Mouse (Mus musculus) left cerebral cortex, postnatal 14 days (tissue): ENCODE results near the gene Zfhx2. TPM values are rescaled to one million over a fixed set of nuclear protein-coding genes. Genes with fewer than 3 reads are reported as not detected.
"Not testable (repeated sequence)": the region's sequence is repeated elsewhere in the genome, so short reads cannot be mapped to it uniquely, and the experiment has no call there.

Experiments used
- DNase-seq, 2 experiments: peaks; one replicate each; pipeline ENCODE4 v3.0.0; 2021 to 2022; ENCODE audit warnings: low spot score in 2 of 2, mixed read lengths in 1 of 2
- intact Hi-C: fragments of 180-260 bp; cut with DNase I; formaldehyde crosslinking; loops from one replicate; pipeline ENCODE4 v1.15.1; 2025
- total RNA-seq, 2 experiments: library from RNA; stranded (reverse); gene quantifications; 2 replicates each; pipeline ENCODE4 v1.2.3; 2021

The Zfhx2 gene
- total RNA-seq, 2 experiments from 2014 or later: 37.2 to 37.9 TPM

- DNase-seq: no peak
- intact Hi-C loops: loop anchor here (5.0 kb wide), 1 partner anchor 35 kb away; no protein-coding TSS in a partner anchor
Observed at GRCm38 (mm10) chr14:55061845-55062244, 30.3 kb downstream of the Zfhx2 start.

- intact Hi-C loops: loop anchor here (5.0 kb wide), 1 partner anchor 33 kb away; no protein-coding TSS in a partner anchor
- no peak for DNase-seq
Observed at GRCm38 (mm10) chr14:55059931-55060330, 32.2 kb downstream of the Zfhx2 start.

DNA sequence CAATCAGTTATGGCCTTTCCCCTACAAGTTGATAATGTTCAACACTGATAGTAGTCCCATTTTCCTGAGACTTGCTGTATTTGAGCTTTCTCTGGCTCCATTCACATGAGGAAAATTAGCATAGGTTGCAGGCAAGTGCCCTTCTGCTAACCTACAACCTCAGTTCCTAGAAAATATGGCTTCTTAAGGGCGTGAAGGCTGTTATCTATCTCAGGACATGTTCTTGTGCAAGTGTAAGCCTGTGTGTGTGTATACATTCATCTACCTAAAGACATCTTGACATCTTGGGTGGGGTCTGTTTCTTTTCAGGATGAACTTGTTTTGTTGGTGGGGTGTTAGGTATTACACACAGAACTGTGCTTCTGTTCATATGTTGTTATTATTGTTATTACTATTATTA is 33.1 kb downstream of the Zfhx2 start:
- intact Hi-C loops: no loop called here
- no peak for DNase-seq

- intact Hi-C loops: no loop called here
- peak; percentile 90 to 96 for DNase-seq
Observed at GRCm38 (mm10) chr14:55055167-55055834, 36.8 kb downstream of the Zfhx2 start.

GRCm38 (mm10) chr14:55054191-55054749 is 37.9 kb downstream of the Zfhx2 start:
- peak in 1 of 2 experiments; percentile 69 for DNase-seq
- intact Hi-C loops: no loop called here

GRCm38 (mm10) chr14:55053708-55054190 is 38.4 kb downstream of the Zfhx2 start:
- DNase-seq: peak; percentile 74 to 86
- intact Hi-C loops: no loop called here

- no peak for DNase-seq
- intact Hi-C loops: no loop called here
Observed at GRCm38 (mm10) chr14:55053050-55053449, 39.1 kb downstream of the Zfhx2 start.

- peak; percentile 82 to 84 for DNase-seq
Observed at GRCm38 (mm10) chr14:55052496-55052895, 39.6 kb downstream of the Zfhx2 start.

DNA sequence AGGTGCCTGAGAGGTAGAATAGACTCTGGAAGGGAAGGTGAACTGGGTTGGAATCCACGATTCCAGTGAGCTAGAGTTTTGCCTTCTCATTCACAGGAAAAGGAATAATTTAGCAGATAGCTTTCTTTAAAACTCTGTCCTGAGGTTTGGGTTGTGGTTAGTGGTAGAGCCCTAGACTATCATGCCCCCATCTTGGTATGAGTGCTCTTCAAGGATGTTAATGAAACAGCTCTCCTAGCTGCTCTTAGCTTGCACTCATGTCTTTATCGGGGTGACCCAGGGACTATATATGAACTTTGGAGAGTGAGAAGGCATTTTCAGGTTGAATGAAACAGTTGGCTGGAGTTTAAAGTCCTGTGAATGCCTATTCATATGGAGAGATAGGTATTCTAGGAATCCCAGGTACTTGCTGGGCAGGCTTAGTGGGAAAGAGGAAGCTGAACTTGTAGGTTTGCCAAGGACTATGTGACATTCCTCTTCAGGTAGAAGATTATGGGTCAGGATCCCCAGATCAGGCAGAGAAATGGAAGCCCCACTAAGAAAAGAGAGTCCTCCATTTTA is 44.1 kb downstream of the Zfhx2 start:
- intact Hi-C loops: no loop called here
- DNase-seq: no peak

More at GRCm38 (mm10) chr14:55052496-55052895, 39.6 kb downstream of the Zfhx2 start:
- intact Hi-C loops: no loop called here

GRCm38 (mm10) chr14:55043694-55044093 is 48.4 kb downstream of the Zfhx2 start:
- not testable (repeated sequence) for DNase-seq

GRCm38 (mm10) chr14:55032695-55033225 is 59.4 kb downstream of the Zfhx2 start:
- no peak for DNase-seq
- intact Hi-C loops: no loop called here

More at GRCm38 (mm10) chr14:55043694-55044093, 48.4 kb downstream of the Zfhx2 start:
- intact Hi-C loops: not testable (repeated sequence)

DNA sequence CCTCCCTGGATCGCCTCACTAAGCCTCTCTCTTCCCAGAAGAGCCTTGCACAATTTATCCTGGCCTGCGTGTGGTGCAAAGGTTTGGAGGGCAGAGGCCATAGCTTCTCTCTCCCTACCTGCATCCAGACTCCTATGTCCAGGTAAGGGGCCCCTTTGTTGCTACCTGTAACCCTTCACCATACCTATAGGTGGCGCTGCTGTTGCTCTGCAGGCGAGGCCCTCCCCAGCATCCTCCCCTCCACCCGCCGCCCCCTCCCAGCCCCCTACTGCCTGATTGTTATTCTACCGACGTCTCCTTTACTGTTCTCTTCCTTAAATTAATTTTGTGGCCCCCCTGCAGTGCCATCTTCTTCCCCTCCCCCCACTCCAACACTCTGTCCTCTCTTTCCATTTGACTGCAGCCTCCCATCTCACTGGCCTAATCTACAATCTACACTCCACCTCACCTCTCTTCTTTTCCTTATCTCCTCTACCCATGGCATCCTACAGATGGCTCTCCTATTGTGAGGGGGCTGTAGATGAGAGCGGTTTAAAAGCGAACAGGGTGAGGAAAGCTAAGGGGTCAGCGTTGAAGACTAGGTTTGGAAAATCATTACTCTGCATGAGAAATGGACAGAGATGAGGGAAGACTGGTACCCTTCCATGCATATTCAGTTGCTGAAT is 63.0 kb downstream of the Zfhx2 start:
- no peak for DNase-seq
- intact Hi-C loops: loop anchor here (5.0 kb wide), 1 partner anchor 33 kb away; no protein-coding TSS in a partner anchor

DNA sequence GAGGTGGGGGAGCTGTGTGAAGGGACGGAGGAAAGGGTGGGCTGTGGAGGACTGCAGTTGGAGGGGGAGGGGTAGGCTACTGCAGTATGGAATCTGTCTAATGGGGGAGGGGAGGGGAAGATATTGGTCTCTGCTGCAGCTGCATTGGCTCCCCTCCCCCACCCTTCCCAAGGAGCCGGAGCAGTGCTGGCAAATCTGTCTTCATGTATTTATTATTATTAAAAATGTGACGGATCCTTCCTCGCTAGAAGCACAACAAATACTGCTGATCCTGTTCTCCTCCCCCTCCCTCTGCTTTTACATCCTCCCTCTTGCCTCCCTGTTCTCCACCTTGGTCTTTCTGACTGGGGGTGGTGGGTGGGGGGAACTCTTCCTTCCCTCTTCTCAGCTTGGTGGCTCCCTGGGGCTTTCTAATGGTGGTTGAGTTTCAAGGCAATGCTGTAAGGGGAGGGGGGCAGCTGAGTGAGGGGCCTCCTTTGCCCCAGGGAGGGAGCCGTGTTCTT is 63.7 kb downstream of the Zfhx2 start:
- DNase-seq: no peak
- intact Hi-C loops: loop anchor here (5.0 kb wide), 1 partner anchor 34 kb away; no protein-coding TSS in a partner anchor

DNA sequence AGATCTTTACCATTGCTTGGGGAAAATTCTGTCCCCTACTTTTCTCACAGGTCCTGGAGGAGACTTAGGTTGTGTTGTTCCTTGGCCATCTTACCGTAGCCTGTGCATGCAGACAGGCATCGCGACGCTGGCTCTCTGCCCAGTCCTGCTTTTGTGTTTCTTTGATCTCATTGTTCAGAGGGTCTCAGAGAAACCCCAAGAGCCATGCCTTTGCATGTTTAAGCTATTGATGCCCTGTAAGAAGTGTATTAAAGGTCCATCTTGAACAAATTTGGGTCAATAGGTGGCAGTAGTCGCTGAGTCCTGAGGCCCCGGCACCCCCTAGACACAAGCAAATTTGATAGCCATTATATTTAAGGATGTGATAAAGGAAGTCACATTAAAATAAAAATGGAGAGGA is 64.5 kb downstream of the Zfhx2 start:
- DNase-seq: peak in 1 of 2 experiments; percentile 9
- intact Hi-C loops: loop anchor here (5.0 kb wide), 1 partner anchor 35 kb away; no protein-coding TSS in a partner anchor

- intact Hi-C loops: loop anchor here (5.0 kb wide), 1 partner anchor 35 kb away; no protein-coding TSS in a partner anchor
- no peak for DNase-seq
Observed at GRCm38 (mm10) chr14:55027251-55027650, 64.9 kb downstream of the Zfhx2 start.

GRCm38 (mm10) chr14:55025527-55025926 is 66.6 kb downstream of the Zfhx2 start:
- DNase-seq: no peak
- intact Hi-C loops: loop anchor here (2.0 to 5.0 kb wide), 3 partner anchors 37 to 75 kb away; no protein-coding TSS in a partner anchor

DNA sequence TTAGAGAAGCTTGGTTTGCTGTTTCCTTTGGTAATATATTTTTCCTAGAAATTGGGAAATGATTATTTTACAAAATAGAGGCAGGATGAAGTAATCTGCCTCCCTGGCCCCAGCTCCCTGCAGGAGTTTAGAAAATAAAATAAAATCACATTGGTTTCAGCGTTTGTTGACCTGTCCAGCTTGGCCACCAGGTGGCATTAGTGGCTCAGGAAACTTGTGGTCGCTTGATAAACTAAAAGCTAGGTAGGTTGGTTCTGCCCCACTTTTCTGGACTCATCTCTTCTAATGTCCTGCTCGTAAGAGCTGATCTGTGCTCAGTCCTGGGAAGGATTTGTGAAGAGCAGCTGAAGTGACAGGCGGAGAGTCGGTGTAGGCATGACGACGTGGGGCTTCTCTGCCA is 67.9 kb downstream of the Zfhx2 start:
- intact Hi-C loops: loop anchor here (2.0 kb wide), 2 partner anchors 55 to 77 kb away; no protein-coding TSS in a partner anchor
- DNase-seq: peak; percentile 63 to 67

GRCm38 (mm10) chr14:55023011-55023410 is 69.1 kb downstream of the Zfhx2 start:
- intact Hi-C loops: no loop called here
- DNase-seq: no peak

DNA sequence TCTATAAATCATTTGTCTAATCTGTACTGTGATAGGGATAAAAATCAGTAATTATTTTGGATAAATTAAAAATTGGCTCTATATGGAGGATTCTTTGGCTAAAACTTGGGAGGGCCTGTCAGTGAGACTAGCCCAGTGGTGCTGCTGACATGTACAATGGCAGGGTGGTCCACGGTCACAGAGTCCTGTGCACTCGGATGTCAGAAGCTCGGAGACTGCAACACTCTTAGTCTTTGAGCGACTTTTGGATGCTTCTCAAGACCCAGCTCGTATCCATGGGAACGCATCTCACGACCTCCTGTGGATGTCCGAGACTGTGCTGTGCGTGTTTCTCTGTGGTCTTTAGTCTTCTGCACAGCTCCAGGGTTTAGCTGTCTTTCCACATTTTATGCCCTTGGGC is 71.7 kb downstream of the Zfhx2 start:
- no peak for DNase-seq
- intact Hi-C loops: no loop called here
